Mouse (Mus musculus): ENCODE measurements around the gene Emc6. TPM values are rescaled to one million over a fixed set of nuclear protein-coding genes. Genes with fewer than 3 reads are reported as not detected.

Emc6 gene
- polyA plus RNA-seq, 2 experiments: 64.7 to 101 TPM

- Histone ChIP-seq H3K4me3 (replicated peaks; ENCODE audit: low read length) (no peak overlapping the region), H3K9me3 (ENCODE audit: control insufficient read depth, low read length) (no peaks in the 10 kb centered on the region), H3K4me2 (replicated peaks; ENCODE audit: low read depth, low read length, severe bottlenecking) (no peak overlapping the region), H3K9ac (ENCODE audit: low read depth, low read length, severe bottlenecking) (no peak overlapping the region), H3K27ac (replicated peaks; ENCODE audit: low read depth, low read length) (no peak overlapping the region), H3K36me3 (ENCODE audit: control insufficient read depth, insufficient read depth, low read length) (peaks cover 14% of the 10 kb centered on the region), H3K27me3 (ENCODE audit: control insufficient read depth, insufficient read depth, low read length) (no peaks in the 10 kb centered on the region), H3K4me1 (ENCODE audit: control insufficient read depth, insufficient read depth, low read length) (peaks cover 5% of the 10 kb centered on the region; the same call in 1 of the 2 replicates)
- TF ChIP-seq POLR2A (IDR thresholded peaks at IDR 0.05; ENCODE audit: borderline replicate concordance, extremely low read depth, insufficient read depth, insufficient read length): no peak
- WGBS: 79% methylated on average over 7 of the region's 7 CpGs
- DNase-seq (ENCODE audit: low spot score) (no peak), ATAC-seq (ENCODE audit: low FRiP score, low read depth) (no peak)
Measured at GRCm38 (mm10) chr11:73131020-73131419, 45.8 kb downstream of the Emc6 start.

- WGBS: 91% methylated on average over 6 of the region's 6 CpGs
- ATAC-seq (ENCODE audit: low FRiP score, low read depth) (no peak), DNase-seq (ENCODE audit: low spot score) (no peak)
- no peaks in the 10 kb centered on the region for H3K9me3 ChIP-seq (ENCODE audit: control insufficient read depth, low read length)
- H3K4me3 ChIP-seq (replicated peaks; ENCODE audit: low read length): no peak overlapping the region
- TF ChIP-seq POLR2A (IDR thresholded peaks at IDR 0.05; ENCODE audit: borderline replicate concordance, extremely low read depth, insufficient read depth, insufficient read length): no peak
- peaks cover 4% of the 10 kb centered on the region; the same call in 1 of the 2 replicates for H3K36me3 ChIP-seq (ENCODE audit: control insufficient read depth, insufficient read depth, low read length)
- no peak overlapping the region for H3K9ac ChIP-seq (ENCODE audit: low read depth, low read length, severe bottlenecking)
- no peaks in the 10 kb centered on the region for H3K4me1 ChIP-seq (ENCODE audit: control insufficient read depth, insufficient read depth, low read length)
- no peaks in the 10 kb centered on the region for H3K27me3 ChIP-seq (ENCODE audit: control insufficient read depth, insufficient read depth, low read length)
- H3K4me2 ChIP-seq (replicated peaks; ENCODE audit: low read depth, low read length, severe bottlenecking): no peak overlapping the region
- no peak overlapping the region for H3K27ac ChIP-seq (replicated peaks; ENCODE audit: low read depth, low read length)
Measured at GRCm38 (mm10) chr11:73126495-73126894, 50.3 kb downstream of the Emc6 start.

Other genes with a start within 250 kb of the Emc6 start
- gene Atp2a3, start 215.9 kb downstream of the Emc6 start, polyA plus RNA-seq (2012; rRNA removed): 2.6 and 2.7 TPM in 2 replicates
- 2.3 TPM in 2 replicates for gene Atp2a3, start 215.9 kb downstream of the Emc6 start, polyA plus RNA-seq (2014; fragmentation: Nextera tagmentation; extraction: Ambion mirVana)
- gene P2rx1, start 177.9 kb downstream of the Emc6 start, polyA plus RNA-seq (2012; rRNA removed): 1.8 and 2.1 TPM in 2 replicates
- gene P2rx1, start 177.9 kb downstream of the Emc6 start, polyA plus RNA-seq (2014; fragmentation: Nextera tagmentation; extraction: Ambion mirVana): 1.9 and 2.2 TPM in 2 replicates
- gene Camkk1, start 158.0 kb downstream of the Emc6 start, polyA plus RNA-seq (2012; rRNA removed): 11.1 and 11.4 TPM in 2 replicates
- 5.5 and 5.8 TPM in 2 replicates for gene Camkk1, start 158.0 kb downstream of the Emc6 start, polyA plus RNA-seq (2014; fragmentation: Nextera tagmentation; extraction: Ambion mirVana)
- gene Ncbp3, start 129.3 kb downstream of the Emc6 start, polyA plus RNA-seq (2012; rRNA removed): 6.3 and 7.1 TPM in 2 replicates
- 10.1 and 11.7 TPM in 2 replicates for gene Ncbp3, start 129.3 kb downstream of the Emc6 start, polyA plus RNA-seq (2014; fragmentation: Nextera tagmentation; extraction: Ambion mirVana)
- gene Itgae, start 86.5 kb downstream of the Emc6 start, polyA plus RNA-seq (2012; rRNA removed): 0.12 and 0.15 TPM in 2 replicates
- gene Itgae, start 86.5 kb downstream of the Emc6 start, polyA plus RNA-seq (2014; fragmentation: Nextera tagmentation; extraction: Ambion mirVana): 0.35 and 0.37 TPM in 2 replicates
- 5.5 and 6.1 TPM in 2 replicates for gene Haspin, start 38.7 kb downstream of the Emc6 start, polyA plus RNA-seq (2012; rRNA removed)
- 11.2 and 12.6 TPM in 2 replicates for gene Haspin, start 38.7 kb downstream of the Emc6 start, polyA plus RNA-seq (2014; fragmentation: Nextera tagmentation; extraction: Ambion mirVana)
- gene P2rx5, start 16.6 kb downstream of the Emc6 start, polyA plus RNA-seq (2012; rRNA removed): 1.5 and 1.7 TPM in 2 replicates
- gene P2rx5, start 16.6 kb downstream of the Emc6 start, polyA plus RNA-seq (2014; fragmentation: Nextera tagmentation; extraction: Ambion mirVana): 1.0 and 1.3 TPM in 2 replicates
- 106 and 135 TPM in 2 replicates for gene Tax1bp3, start within 50 bp of the Emc6 start, polyA plus RNA-seq (2012; rRNA removed)
- gene Tax1bp3, start within 50 bp of the Emc6 start, polyA plus RNA-seq (2014; fragmentation: Nextera tagmentation; extraction: Ambion mirVana): 224 and 235 TPM in 2 replicates
- gene Ctns, start 22.0 kb upstream of the Emc6 start, polyA plus RNA-seq (2012; rRNA removed): 25.9 and 32.0 TPM in 2 replicates
- gene Ctns, start 22.0 kb upstream of the Emc6 start, polyA plus RNA-seq (2014; fragmentation: Nextera tagmentation; extraction: Ambion mirVana): 24.6 and 27.4 TPM in 2 replicates
- gene Shpk, start 22.4 kb upstream of the Emc6 start, polyA plus RNA-seq (2012; rRNA removed): 3.0 and 3.1 TPM in 2 replicates
- 1.8 and 2.8 TPM in 2 replicates for gene Shpk, start 22.4 kb upstream of the Emc6 start, polyA plus RNA-seq (2014; fragmentation: Nextera tagmentation; extraction: Ambion mirVana)
- 0.20 and 0.22 TPM in 2 replicates for gene Trpv1, start 57.3 kb upstream of the Emc6 start, polyA plus RNA-seq (2012; rRNA removed)
- gene Trpv1, start 57.3 kb upstream of the Emc6 start, polyA plus RNA-seq (2014; fragmentation: Nextera tagmentation; extraction: Ambion mirVana): 0.41 TPM in 1 of 2 replicates, not detected in the other
- 0.41 and 0.54 TPM in 2 replicates for gene Trpv3, start 90.4 kb upstream of the Emc6 start, polyA plus RNA-seq (2012; rRNA removed)
- 0.47 and 0.55 TPM in 2 replicates for gene Trpv3, start 90.4 kb upstream of the Emc6 start, polyA plus RNA-seq (2014; fragmentation: Nextera tagmentation; extraction: Ambion mirVana)
- gene Aspa, start 152.6 kb upstream of the Emc6 start, polyA plus RNA-seq (2012; rRNA removed): 1.1 TPM in 2 replicates
- 0.76 and 1.0 TPM in 2 replicates for gene Aspa, start 152.6 kb upstream of the Emc6 start, polyA plus RNA-seq (2014; fragmentation: Nextera tagmentation; extraction: Ambion mirVana)
- not detected in 2 replicates for gene Gm49340, start 152.7 kb upstream of the Emc6 start, polyA plus RNA-seq (2012; rRNA removed)
- gene Gm49340, start 152.7 kb upstream of the Emc6 start, polyA plus RNA-seq (2014; fragmentation: Nextera tagmentation; extraction: Ambion mirVana): not detected in 2 replicates
- gene Spata22, start 152.7 kb upstream of the Emc6 start, polyA plus RNA-seq (2012; rRNA removed): not detected in 2 replicates
- not detected in 2 replicates for gene Spata22, start 152.7 kb upstream of the Emc6 start, polyA plus RNA-seq (2014; fragmentation: Nextera tagmentation; extraction: Ambion mirVana)
- not detected in 2 replicates for gene Olfr20, start 173.7 kb upstream of the Emc6 start, polyA plus RNA-seq (2012; rRNA removed)
- gene Olfr20, start 173.7 kb upstream of the Emc6 start, polyA plus RNA-seq (2014; fragmentation: Nextera tagmentation; extraction: Ambion mirVana): not detected in 2 replicates
- gene Olfr376, start 194.2 kb upstream of the Emc6 start, polyA plus RNA-seq (2012; rRNA removed): not detected in 2 replicates
- gene Olfr376, start 194.2 kb upstream of the Emc6 start, polyA plus RNA-seq (2014; fragmentation: Nextera tagmentation; extraction: Ambion mirVana): not detected in 2 replicates
- not detected in 2 replicates for gene Olfr1, start 222.6 kb upstream of the Emc6 start, polyA plus RNA-seq (2012; rRNA removed)
- not detected in 2 replicates for gene Olfr1, start 222.6 kb upstream of the Emc6 start, polyA plus RNA-seq (2014; fragmentation: Nextera tagmentation; extraction: Ambion mirVana)